Mouse (Mus musculus) R1 (cell line): Measurements from ENCODE around the gene Whamm.

Source experiments
- DNase-seq: peaks from one replicate; pipeline ENCODE4 v3.0.0-alpha.2; 2018; ENCODE audit warnings: low read depth, low spot score

The Whamm gene

GRCm38 (mm10) chr7:81596086-81596485 lies 25.0 kb downstream of the Whamm start:
- DNase-seq: no peak

- DNase-seq: no peak
These were observed 26.6 kb downstream of the Whamm start for GRCm38 (mm10) chr7:81597660-81598059.

- DNase-seq: peak; percentile 69
These were observed 28.6 kb downstream of the Whamm start for GRCm38 (mm10) chr7:81599379-81600280.

- no peak for DNase-seq
These were observed 33.9 kb downstream of the Whamm start for GRCm38 (mm10) chr7:81604991-81605390.

- DNase-seq: no peak
These were observed 34.4 kb downstream of the Whamm start for GRCm38 (mm10) chr7:81605489-81605888.

GRCm38 (mm10) chr7:81606452-81606851 lies 35.4 kb downstream of the Whamm start:
- DNase-seq: no peak

GRCm38 (mm10) chr7:81610125-81610524 lies 39.1 kb downstream of the Whamm start:
- peak; percentile 91 for DNase-seq

GRCm38 (mm10) chr7:81612856-81613635 lies 42.0 kb downstream of the Whamm start:
- DNase-seq: no peak

GRCm38 (mm10) chr7:81615031-81615430 lies 44.0 kb downstream of the Whamm start:
- peak; percentile 95 for DNase-seq

GRCm38 (mm10) chr7:81622793-81623192 lies 51.7 kb downstream of the Whamm start:
- no peak for DNase-seq

- no peak for DNase-seq
These were observed 52.7 kb downstream of the Whamm start for GRCm38 (mm10) chr7:81623767-81624166.

GRCm38 (mm10) chr7:81626460-81626859 lies 55.4 kb downstream of the Whamm start:
- DNase-seq: peak; percentile 83

- DNase-seq: no peak
These were observed 60.2 kb downstream of the Whamm start for GRCm38 (mm10) chr7:81631261-81631660.

- DNase-seq: no peak
These were observed 61.5 kb downstream of the Whamm start for GRCm38 (mm10) chr7:81632586-81632985.

GRCm38 (mm10) chr7:81641101-81641500 lies 70.0 kb downstream of the Whamm start:
- no peak for DNase-seq

GRCm38 (mm10) chr7:81644551-81645235 lies 73.6 kb downstream of the Whamm start:
- DNase-seq: no peak
